Mouse (Mus musculus): Measurements from ENCODE around the gene Naa38.

Naa38 gene

DNA sequence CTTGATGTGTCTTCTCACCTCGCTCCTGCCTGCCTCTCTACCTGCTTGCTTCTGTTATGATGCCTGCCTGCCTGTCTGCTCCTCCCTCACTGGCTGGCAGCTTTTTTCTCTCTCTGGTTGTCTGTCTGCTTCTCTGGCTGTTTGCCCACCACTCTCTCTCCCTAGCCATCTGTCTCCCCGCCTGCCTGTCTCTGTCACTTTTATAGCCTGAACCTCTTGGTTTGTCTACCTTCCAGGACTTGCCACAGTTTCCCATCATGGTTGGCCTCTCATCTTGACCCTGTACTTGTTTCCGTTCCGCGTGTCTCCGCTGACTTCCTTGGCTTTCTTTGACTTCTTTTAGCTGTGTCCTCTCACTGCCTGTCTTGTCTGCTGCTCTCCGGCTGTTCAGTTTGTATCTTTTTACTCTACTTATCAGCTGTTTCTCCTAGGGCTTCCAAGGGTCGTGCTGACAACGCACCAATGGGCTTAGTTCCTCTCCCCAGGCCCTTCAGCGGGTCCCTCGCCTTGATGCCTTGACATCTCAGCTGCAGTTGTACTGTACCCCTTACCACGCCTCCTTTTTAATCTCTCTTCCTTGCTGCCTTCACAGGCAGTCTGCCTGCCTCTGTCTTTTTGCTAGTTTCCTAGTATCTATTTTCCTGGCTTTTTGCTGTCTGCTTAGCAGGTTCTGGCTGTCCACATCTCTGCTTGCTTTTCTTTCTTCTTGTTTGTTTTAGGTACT, 23.1 kb upstream of the Naa38 start:
- in situ Hi-C loops (cut with MboI; ENCODE audit: unreplicated experiment in 2 of 2) = no loop called here

DNA sequence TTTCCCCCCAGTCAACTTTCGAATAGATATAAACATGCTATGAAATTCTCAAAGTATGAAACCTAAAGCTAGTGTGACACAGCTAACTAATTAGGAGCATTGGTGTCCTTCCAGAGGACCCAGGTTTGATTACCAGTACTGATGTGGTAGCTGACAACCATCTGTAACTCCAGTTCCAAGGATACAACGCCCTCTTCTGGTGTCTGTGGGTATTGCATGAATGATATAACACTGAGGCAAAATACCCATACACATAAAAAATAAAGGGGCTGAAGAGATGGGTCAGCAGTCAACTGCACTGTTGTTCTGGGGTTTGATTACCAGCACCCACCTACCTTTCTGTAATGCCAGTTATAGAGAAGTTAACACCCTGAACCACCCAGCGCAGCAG, 22.5 kb upstream of the Naa38 start:
- in situ Hi-C loops (cut with MboI; ENCODE audit: unreplicated experiment in 2 of 2) = no loop called here

GRCm38 (mm10) chr11:69373223-69373965, 21.9 kb upstream of the Naa38 start:
- in situ Hi-C loops (cut with MboI; ENCODE audit: unreplicated experiment in 2 of 2) = no loop called here

- in situ Hi-C loops (cut with MboI; ENCODE audit: unreplicated experiment in 2 of 2) = no loop called here
Measured at GRCm38 (mm10) chr11:69375646-69376045, 19.6 kb upstream of the Naa38 start.

GRCm38 (mm10) chr11:69377766-69378165, 17.5 kb upstream of the Naa38 start:
- in situ Hi-C loops (cut with MboI; ENCODE audit: unreplicated experiment in 2 of 2) = no loop called here

GRCm38 (mm10) chr11:69379600-69379999, 15.7 kb upstream of the Naa38 start:
- in situ Hi-C loops (cut with MboI; ENCODE audit: unreplicated experiment in 2 of 2) = no loop called here

- in situ Hi-C loops (cut with MboI; ENCODE audit: unreplicated experiment in 2 of 2) = loop anchor here (5.0 to 10.0 kb wide), 2 partner anchors 47 to 136 kb away; no protein-coding TSS in a partner anchor
Measured at GRCm38 (mm10) chr11:69381356-69381755, 13.9 kb upstream of the Naa38 start.

GRCm38 (mm10) chr11:69382478-69383105, 12.7 kb upstream of the Naa38 start:
- in situ Hi-C loops (cut with MboI; ENCODE audit: unreplicated experiment in 2 of 2) = loop anchor here (5.0 to 10.0 kb wide), 2 partner anchors 48 to 135 kb away; no protein-coding TSS in a partner anchor

- in situ Hi-C loops (cut with MboI; ENCODE audit: unreplicated experiment in 2 of 2) = loop anchor here (5.0 to 10.0 kb wide), 4 partner anchors 50 to 132 kb away; no protein-coding TSS in a partner anchor
Measured at GRCm38 (mm10) chr11:69384979-69385378, 10.3 kb upstream of the Naa38 start.

DNA sequence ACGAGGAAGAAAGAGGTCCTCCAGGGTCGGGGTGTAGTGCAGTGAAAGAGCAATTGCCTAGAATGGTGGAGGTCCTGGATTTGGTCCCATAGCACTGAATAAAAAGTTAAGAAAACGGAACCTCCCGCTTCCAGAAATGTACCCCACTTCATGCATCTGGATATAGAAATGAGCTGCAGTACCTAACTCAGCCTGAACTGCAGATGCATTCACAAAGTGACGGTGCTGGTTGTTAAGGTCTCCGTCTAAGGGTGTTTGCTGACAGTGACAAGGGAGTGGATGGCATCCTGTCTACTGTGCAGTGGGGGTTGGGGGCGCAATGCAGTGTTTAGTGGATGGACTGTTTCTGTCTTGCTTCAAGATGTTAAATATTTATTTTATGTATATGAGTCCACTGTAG, 8.5 kb upstream of the Naa38 start:
- in situ Hi-C loops (cut with MboI; ENCODE audit: unreplicated experiment in 2 of 2) = loop anchor here (5.0 to 10.0 kb wide), 3 partner anchors 52 to 129 kb away; no protein-coding TSS in a partner anchor

DNA sequence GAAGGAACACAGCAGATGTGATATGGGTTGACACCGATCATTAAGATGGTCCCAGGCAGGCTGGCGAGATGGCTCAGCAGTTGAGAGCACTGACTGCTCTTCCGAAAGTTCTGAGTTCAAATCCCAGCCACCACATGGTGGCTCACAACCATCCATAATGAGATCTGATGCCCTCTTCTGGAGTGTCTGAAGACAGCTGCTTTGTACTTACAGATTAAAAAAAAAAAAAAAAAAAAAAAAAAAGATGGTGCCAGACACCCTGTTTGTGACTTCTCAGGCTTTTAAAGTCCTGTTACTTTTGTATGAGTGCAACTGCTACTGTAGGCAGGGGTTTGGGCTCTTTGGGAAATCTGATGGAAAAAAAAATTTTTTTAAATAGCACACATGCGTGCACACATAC, 6.6 kb upstream of the Naa38 start:
- in situ Hi-C loops (cut with MboI; ENCODE audit: unreplicated experiment in 2 of 2) = loop anchor here (5.0 to 10.0 kb wide), 3 partner anchors 54 to 131 kb away; no protein-coding TSS in a partner anchor

GRCm38 (mm10) chr11:69389531-69390399, 5.5 kb upstream of the Naa38 start:
- in situ Hi-C loops (cut with MboI; ENCODE audit: unreplicated experiment in 2 of 2) = loop anchor here (5.0 to 10.0 kb wide), 4 partner anchors 55 to 132 kb away; no protein-coding TSS in a partner anchor

DNA sequence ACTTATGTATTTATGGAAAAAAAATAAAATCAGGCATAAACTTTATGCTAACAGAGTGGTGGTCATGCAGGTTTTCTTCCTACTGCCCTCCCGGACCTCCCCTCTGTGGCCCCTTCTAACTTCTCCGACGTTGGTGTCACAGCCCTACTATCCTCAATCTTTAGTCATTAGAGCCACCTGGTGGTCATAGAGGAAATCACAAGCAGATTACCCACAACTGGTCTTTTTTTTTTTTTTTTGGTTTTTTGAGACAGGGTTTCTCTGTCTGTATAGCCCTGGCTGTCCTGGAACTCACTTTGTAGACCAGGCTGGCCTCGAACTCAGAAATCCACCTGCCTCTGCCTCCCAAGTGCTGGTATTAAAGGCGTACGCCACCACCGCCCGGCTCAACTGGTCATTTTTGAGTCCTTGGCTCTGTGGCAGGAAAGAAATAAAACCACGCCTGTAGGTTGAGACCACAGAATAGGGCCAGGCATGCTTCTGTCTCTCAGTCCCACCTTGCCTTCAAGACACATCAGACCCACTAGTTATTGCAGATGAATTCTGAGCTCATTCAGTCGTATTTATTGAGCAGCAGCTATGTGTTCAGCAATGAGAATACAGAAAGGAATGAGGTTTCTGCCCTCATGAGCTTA, 4.8 kb upstream of the Naa38 start:
- in situ Hi-C loops (cut with MboI; ENCODE audit: unreplicated experiment in 2 of 2) = loop anchor here in 1 of 2 experiments (5.0 kb wide), 1 partner anchor 83 kb away; no protein-coding TSS in a partner anchor

DNA sequence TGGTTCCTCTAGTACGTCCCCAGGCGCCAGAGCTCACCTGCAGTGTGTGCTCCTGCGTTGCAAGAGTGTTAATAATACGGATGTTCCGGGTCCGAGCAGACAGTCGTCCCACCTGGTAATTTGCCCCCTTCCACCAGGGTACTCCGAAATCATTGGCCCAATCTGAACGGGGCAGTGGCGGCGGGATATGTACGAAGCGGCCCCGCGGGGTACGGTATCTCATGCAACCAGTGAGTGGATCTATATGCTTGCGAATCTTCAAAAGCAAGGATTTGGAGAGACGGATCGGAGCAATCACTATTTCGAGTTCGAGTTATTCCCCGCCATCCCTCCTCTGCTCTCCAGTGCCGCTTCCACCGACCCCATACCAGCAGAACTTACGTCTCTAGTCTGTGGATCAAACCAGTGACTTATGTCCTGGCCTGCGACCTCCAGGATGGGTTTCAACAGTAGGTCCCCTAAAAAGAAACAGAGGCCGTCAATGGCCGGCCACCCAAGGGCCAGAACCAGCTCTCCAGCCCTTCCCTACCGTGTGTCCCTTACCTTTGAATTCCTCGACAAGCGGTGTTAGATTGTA, 608 bp upstream of the Naa38 start:
- in situ Hi-C loops (cut with MboI; ENCODE audit: unreplicated experiment in 2 of 2) = loop anchor here (5.0 kb wide), 2 partner anchors 38 to 87 kb away; no protein-coding TSS in a partner anchor

- in situ Hi-C loops (cut with MboI; ENCODE audit: unreplicated experiment in 2 of 2) = loop anchor here (5.0 kb wide), 1 partner anchor 36 kb away; no protein-coding TSS in a partner anchor
Measured at GRCm38 (mm10) chr11:69395634-69396373, 517 bp downstream of the Naa38 start.

GRCm38 (mm10) chr11:69396772-69397171, 1.5 kb downstream of the Naa38 start:
- in situ Hi-C loops (cut with MboI; ENCODE audit: unreplicated experiment in 2 of 2) = loop anchor here (5.0 kb wide), 1 partner anchor 36 kb away; no protein-coding TSS in a partner anchor

- in situ Hi-C loops (cut with MboI; ENCODE audit: unreplicated experiment in 2 of 2) = loop anchor here (5.0 kb wide), 1 partner anchor 35 kb away; no protein-coding TSS in a partner anchor
Measured at GRCm38 (mm10) chr11:69397581-69398057, 2.3 kb downstream of the Naa38 start.

GRCm38 (mm10) chr11:69398059-69398458, 2.8 kb downstream of the Naa38 start, which contains the start of gene Tmem88:
TSS of gene Tmem88 (minus strand) at chr11:69398234.
- in situ Hi-C loops (cut with MboI; ENCODE audit: unreplicated experiment in 2 of 2) = loop anchor here (5.0 kb wide), 1 partner anchor 34 kb away; no protein-coding TSS in a partner anchor

Data from v-Abl transformed pro-B cells (cell line).